Mouse (Mus musculus) fibroblast of lung, adult 2 months (primary cell): ENCODE results near the gene Sirt2.

Source experiments
- DNase-seq: peaks from one replicate; pipeline ENCODE4 v3.0.0-alpha.2; 2011; ENCODE audit warnings: low read depth

Gene Sirt2

GRCm38 (mm10) chr7:28817957-28818356 is 51.4 kb downstream of the Sirt2 start:
- no peak for DNase-seq

DNA sequence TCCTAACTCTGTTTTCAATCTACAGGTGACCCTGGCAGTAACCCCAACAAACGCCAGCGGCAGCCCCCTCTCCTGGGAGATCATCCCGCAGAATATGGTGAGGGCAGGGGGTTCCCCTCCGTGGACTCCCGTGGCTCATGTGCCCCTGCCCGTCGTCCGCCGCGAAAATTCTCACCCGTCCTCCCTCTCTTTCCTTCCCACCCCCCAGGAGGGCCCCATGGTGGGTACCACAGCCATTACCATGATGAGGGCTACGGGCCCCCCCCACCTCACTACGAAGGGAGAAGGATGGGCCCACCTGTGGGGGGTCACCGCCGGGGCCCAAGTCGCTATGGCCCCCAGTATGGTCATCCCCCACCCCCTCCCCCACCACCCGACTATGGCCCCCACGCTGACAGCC is 51.9 kb downstream of the Sirt2 start:
- no peak for DNase-seq

DNA sequence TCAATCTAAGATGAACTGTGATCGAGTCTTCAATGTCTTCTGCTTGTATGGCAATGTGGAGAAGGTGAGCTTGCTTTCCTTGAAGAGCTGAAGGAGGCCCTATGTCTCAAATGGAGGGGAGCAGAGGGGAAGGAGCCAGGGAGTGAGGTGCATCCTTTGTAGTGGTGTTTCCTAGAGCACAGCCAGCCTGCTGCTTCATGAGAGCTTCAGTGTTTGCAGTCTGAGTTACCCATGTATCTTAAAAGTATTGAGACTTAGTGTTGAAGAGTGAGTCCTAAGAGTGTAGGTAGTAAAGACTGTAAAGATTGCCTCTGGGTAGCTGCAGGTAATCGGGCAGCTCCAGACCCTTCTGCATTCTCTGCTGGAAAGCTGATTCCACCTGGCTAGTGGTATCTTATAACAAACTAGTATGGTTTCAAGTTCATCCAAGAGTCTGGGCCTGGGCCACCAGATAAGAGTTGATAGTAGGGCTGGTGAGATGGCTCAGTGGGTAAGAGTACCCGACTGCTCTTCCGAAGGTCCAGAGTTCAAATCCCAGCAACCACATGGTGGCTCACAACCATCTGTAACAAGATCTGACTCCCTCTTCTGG is 52.4 kb downstream of the Sirt2 start:
- no peak for DNase-seq

DNA sequence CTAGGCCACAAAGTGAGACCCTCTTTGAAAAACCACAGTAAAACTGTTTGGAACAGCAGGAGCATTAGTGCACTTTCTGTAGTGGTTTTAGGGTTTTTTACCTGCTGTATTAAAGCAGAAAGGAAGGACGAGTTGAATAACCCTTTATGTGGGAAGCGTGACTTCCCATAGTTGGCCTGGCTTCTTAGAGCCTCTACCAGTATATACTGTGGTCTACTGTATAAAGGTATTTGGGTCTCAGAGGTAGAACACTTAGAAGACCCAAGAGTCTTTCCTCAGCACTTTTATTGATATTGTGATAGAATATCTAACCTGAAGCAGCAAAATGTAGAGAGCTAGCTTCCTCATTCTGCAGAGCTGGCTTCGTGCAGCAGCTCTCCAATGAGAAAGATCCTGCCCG is 53.0 kb downstream of the Sirt2 start:
- no peak for DNase-seq

- DNase-seq: no peak
Observed at GRCm38 (mm10) chr7:28820358-28821260, 54.1 kb downstream of the Sirt2 start.

- DNase-seq: no peak
Observed at GRCm38 (mm10) chr7:28821261-28821831, 54.8 kb downstream of the Sirt2 start.

DNA sequence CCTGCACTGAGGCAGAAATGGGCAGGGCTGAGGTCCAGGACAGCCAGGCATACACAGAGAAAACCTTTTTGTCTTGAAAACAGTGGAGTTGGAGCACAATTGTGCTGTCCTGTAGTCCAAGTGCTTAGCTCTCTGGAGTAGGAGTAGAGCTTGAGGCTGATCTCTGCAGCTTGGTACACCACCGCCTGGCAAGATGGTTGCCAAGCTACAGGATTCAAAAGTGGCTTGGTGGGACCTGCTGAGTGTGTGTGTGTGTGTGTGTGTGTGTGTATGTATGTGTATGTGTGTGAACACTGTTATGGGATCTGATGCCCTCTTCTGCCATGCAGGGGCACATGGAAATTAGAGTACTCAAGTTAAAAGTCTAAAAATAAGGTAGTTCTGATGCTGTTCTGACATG is 56.0 kb downstream of the Sirt2 start:
- DNase-seq: no peak

GRCm38 (mm10) chr7:28822993-28823903 is 56.7 kb downstream of the Sirt2 start:
- no peak for DNase-seq

- DNase-seq: no peak
Observed at GRCm38 (mm10) chr7:28823932-28824331, 57.4 kb downstream of the Sirt2 start.

DNA sequence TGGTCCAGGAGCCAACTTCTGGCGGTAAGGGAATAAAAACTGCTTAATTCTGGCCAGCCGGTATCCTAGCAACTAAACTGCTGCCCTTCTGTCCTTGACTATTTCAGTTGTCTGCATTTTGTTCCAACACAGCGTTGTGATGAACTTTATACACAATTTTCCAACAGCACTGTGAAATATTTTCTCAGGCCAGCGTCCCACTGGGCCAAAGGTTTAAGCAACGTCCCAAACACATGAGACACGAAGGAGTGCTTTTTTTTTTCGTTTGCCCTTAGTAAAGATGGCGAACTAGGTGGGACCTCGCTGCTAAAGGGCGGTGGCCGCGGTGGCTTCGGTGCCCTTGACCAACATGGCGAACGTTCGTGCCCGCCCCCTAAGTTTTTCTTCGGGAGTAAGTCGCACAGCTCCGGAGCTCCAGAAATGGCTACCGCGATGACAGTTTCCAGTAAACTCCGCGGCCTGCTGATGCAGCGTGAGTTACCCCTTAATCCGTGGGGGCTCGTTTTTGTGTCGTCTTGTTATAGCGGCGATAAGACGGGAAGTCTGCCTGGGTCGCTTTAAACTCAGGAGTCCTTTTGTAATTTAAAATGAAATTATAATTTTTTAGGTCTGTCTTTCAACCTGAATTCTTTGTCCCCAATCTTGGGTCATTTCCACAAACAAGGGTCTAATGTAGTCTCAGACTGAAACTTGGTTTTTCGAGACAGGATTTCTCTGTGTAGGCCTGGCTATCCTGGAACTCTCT is 58.6 kb downstream of the Sirt2 start, which contains the start of gene Ech1:
Gene Ech1 (plus strand): TSS at position 277 of the 745 bp plus-strand sequence.
- DNase-seq: peak; percentile 99

DNA sequence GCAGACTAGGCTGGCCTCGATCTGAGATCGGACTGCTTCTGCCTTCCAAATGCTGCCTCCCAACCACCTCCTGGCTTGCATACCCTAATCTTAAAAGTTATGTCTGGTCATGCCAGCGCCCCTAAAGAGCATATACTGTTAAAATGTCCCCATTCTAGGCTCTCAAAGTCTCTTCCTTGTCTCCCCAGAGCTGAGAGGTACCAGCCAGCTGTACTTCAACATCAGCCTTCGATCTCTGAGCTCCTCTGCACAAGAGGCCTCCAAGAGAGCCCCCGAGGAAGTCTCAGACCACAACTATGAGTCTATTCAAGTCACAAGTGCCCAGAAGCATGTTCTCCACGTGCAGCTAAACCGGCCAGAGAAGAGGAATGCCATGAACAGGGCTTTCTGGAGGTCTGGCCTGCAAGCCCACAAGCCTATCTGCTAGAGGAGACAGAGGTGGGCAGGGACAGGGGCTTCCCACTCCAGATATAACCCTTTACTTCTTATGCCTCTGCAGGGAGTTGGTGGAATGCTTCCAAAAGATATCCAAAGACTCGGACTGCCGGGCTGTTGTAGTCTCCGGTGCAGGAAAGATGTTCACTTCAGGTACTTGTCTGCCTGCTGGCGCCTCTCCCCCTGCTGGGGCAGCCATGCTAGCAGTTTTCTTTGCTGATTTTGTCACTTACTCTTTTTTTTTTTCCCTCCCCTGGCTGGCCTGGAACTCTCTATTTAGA is 59.3 kb downstream of the Sirt2 start:
- DNase-seq: no peak

DNA sequence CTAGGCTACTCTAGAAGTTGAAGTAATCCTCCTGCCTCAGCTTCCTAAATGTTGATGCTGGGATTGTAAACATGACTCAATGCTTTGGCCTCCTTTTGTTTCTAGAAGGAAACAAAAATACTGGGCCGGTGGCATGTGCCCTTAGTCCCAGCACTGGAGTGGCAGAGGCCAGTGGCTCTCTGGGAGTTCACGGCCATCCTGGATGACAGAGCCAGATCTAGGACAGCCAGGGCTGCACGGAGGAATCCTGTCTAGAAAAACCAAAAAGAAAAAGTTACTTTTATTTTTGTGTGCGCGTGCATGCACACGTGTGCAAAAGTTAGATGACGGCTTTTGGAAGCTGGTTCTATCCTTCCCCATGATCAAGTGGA is 59.9 kb downstream of the Sirt2 start:
- no peak for DNase-seq

GRCm38 (mm10) chr7:28827338-28827737 is 60.8 kb downstream of the Sirt2 start:
- no peak for DNase-seq

DNA sequence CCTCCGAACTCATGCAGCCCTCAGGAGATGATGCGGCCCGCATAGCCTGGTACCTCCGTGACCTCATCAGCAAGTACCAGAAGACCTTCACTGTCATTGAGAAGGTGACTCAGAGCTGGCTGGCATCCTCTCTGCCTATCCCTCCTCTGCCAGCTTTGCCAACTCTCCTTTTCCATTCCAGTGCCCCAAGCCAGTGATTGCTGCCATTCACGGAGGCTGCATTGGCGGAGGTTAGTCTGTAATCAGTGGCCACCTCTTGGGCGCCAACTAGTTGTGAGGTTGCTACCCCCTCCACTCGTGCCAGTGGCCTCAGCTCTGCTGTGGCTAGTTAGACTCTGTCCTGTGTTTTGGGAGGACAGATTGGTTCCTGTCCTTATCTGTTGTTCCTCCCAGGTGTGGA is 63.3 kb downstream of the Sirt2 start:
- no peak for DNase-seq

DNA sequence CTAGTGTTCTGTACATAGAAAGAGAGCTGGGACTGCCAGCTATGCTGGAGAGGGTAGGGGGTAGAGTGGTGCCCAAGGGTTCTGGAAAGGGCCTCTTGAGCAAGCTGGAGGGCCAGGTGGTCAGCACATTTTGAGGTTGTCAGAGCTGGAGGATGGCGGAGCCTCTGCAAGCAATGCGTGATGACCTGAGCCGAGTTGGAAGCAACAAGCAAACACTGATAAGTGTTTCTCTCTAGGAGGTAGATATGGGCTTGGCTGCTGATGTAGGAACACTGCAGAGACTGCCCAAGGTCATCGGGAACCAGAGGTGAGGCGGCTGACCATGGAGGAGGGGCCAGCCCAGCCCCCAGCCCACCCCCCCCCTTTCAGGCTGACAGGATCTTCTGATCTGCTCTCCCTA is 64.4 kb downstream of the Sirt2 start:
- DNase-seq: no peak

GRCm38 (mm10) chr7:28831411-28832125 is 65.0 kb downstream of the Sirt2 start:
- no peak for DNase-seq

DNA sequence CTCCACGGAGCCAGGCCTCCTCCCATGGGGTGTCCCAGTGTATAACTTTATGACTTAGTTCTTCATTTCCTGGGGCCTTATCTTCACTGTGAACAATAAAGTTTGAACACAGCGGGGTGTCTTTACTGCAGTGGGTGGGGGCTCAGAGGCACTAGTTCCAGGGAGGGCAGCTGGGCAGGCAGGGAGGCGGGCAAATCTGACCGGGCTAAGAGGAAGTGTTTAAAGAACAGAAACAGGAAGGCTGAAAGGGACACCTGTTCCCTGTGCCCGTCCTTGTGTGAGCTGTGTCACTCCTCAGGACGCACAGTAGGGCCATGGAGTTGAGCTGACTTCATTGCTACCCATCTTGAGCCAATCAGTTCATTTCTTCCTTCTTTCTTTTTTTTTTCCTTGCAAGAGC is 65.6 kb downstream of the Sirt2 start:
- no peak for DNase-seq

DNA sequence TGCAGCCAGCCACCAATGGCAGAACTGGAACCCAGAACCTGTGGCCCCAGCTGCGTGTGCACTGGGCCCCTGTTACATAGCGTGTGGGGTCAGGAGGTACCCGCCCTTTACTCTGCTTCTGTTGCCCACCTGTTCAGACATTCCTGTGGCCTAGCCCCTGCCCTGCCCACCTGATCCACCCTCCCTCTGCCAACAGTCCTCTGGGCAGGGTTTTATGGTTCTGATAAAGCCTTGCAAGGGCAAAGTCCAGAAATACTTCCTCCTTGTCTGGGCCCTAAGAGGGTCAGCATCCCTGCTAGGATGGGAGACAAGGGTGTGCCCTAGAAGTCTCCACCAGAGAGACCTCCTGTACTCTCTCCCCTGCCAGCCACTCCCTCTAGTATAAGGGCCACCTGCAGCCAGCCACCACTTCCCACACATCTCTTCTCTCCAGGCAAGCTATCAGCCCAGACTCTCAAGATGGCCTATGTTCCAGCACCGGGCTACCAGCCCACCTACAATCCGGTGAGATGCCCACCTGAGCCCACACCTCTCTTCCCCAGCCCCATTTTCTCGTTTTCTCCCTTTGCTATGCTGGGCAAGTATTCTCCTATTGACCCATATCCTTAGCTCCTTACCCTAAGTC is 67.3 kb downstream of the Sirt2 start, which contains the start of gene Lgals4:
Gene Lgals4 (plus strand): TSS at position 132 of the 625 bp plus-strand sequence.
- DNase-seq: no peak

DNA sequence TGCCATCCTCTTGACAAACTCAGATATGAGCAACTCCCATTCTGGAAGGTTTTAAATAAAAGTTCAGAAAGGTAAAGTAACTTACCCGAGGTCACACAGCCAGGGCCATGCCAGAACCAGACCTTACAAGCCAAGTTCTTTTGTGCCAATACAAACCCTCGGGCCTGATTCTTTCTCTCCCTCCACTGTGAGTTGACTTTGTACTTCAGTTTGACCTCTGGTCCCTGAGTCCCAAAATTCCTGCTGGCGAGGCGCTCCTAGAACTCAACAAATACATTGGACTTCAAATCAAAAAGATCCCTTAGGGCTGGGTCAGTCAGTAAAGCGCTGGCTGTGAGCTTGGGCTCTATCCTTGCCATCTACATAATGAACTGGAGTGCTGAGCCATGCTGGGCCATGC is 70.4 kb downstream of the Sirt2 start:
- no peak for DNase-seq
